Mouse (Mus musculus) embryonic facial prominence, embryonic 11.5 days (tissue): ENCODE data around the gene Nfe2l2. TPM values are rescaled to one million over a fixed set of nuclear protein-coding genes. Genes with fewer than 3 reads are reported as not detected.
"Not testable (repeated sequence)": the region's sequence is repeated elsewhere in the genome, so short reads cannot be mapped to it uniquely, and the experiment has no call there.

Experiments
- ATAC-seq: fragments of 200-750 bp; cut with Nextera tagmentation; replicated peaks from 2 replicates; pipeline ENCODE4 v1.8.0; 2017; ENCODE audit warnings: low read depth; ENCODE audit not compliant: insufficient number of reproducible peaks, low FRiP score, low TSS enrichment
- DNase-seq: peaks from one replicate; pipeline ENCODE4 v3.0.0-alpha.2; 2015; ENCODE audit warnings: low spot score
- H3K27ac ChIP-seq: fragments of 300-500 bp; sonication (generic); replicated peaks from 2 replicates; pipeline ENCODE4 v1.5.1; 2014; ENCODE audit warnings: mild to moderate bottlenecking, low read depth, low read length, control low read depth
- H3K27me3 ChIP-seq: fragments of 300-500 bp; sonication (generic); 2 replicates; pipeline ENCODE4 v1.6.1; 2014; ENCODE audit warnings: mild to moderate bottlenecking, low read length, moderate library complexity, mixed read lengths; ENCODE audit not compliant: control insufficient read depth, insufficient read depth
- H3K36me3 ChIP-seq: fragments of 300-500 bp; sonication (generic); replicated peaks from 2 replicates; pipeline ENCODE4 v1.6.1; 2014; ENCODE audit warnings: low read depth, mild to moderate bottlenecking, low read length, moderate library complexity, mixed read lengths; ENCODE audit not compliant: control insufficient read depth, insufficient read depth
- H3K4me1 ChIP-seq: fragments of 300-500 bp; sonication (generic); 2 replicates; pipeline ENCODE4 v1.6.1; 2014; ENCODE audit warnings: low read length, mixed read lengths; ENCODE audit not compliant: control insufficient read depth, insufficient read depth
- H3K4me2 ChIP-seq: fragments of 300-500 bp; sonication (generic); 2 replicates; pipeline ENCODE4 v1.6.1; 2014; ENCODE audit warnings: low read depth, mild to moderate bottlenecking, control low read depth, low read length, moderate library complexity
- H3K4me3 ChIP-seq: fragments of 300-500 bp; sonication (generic); 2 replicates; pipeline ENCODE4 v1.5.1; 2014; ENCODE audit warnings: low read depth, low read length, control low read depth
- H3K9ac ChIP-seq: fragments of 300-500 bp; sonication (generic); replicated peaks from 2 replicates; pipeline ENCODE4 v1.6.1; 2014; ENCODE audit warnings: mild to moderate bottlenecking, control low read depth, low read length
- H3K9me3 ChIP-seq: fragments of 300-500 bp; sonication (generic); replicated peaks from 2 replicates; pipeline ENCODE4 v1.6.1; 2016; ENCODE audit warnings: mild to moderate bottlenecking, low read length, inconsistent platforms, mixed read lengths; ENCODE audit not compliant: control insufficient read depth
- WGBS: fragments of 180-500 bp; shearing (Covaris S2); extraction: QIAGEN DNeasy Blood & Tissue Kit; methylation state at CpG from one replicate; pipeline ENCODE4 v1.1.7; 2014; 5-methylcytosine and 5-hydroxymethylcytosine counted together
- polyA plus RNA-seq: library from polyadenylated mRNA; unstranded; fragments of >200 nt; fragmentation: Nextera tagmentation; extraction: Ambion mirVana; gene quantifications from 2 replicates; pipeline ENCODE4 v1.2.1, GENCODE M21; 2014

The Nfe2l2 gene
- polyA plus RNA-seq, 1 experiment from 2014 or later: 49.1 TPM

GRCm38 (mm10) chr2:75634431-75634830 lies 70.0 kb downstream of the Nfe2l2 start:
- ATAC-seq, H3K4me3 ChIP-seq, DNase-seq, H3K4me1 ChIP-seq, H3K27ac ChIP-seq, H3K9me3 ChIP-seq, H3K27me3 ChIP-seq, H3K4me2 ChIP-seq, H3K36me3 ChIP-seq, H3K9ac ChIP-seq: not testable (repeated sequence)
- 94% methylated on average over 14 of the region's 14 CpGs for WGBS

- Histone ChIP-seq H3K27ac (no peak overlapping the region), H3K4me2 (no peak overlapping the region), H3K9ac (no peak overlapping the region), H3K36me3 (no peaks in the 10 kb centered on the region), H3K4me3 (no peak overlapping the region), H3K4me1 (peaks cover 4% of the 10 kb centered on the region; the same call in 1 of the 2 replicates), H3K27me3 (no peaks in the 10 kb centered on the region), H3K9me3 (no peaks in the 10 kb centered on the region)
- whole genome bisulfite sequencing: 52% methylated on average over 5 of the region's 5 CpGs
- ATAC-seq: peak; percentile 48; the same call in 1 of the 2 replicates
- DNase-seq: peak; percentile 33
These were observed 70.7 kb downstream of the Nfe2l2 start for GRCm38 (mm10) chr2:75633784-75634183.

GRCm38 (mm10) chr2:75633381-75633780 lies 71.1 kb downstream of the Nfe2l2 start:
- no peak overlapping the region for H3K9ac ChIP-seq
- no peak overlapping the region for H3K4me2 ChIP-seq
- H3K36me3 ChIP-seq: no peaks in the 10 kb centered on the region
- no peaks in the 10 kb centered on the region for H3K27me3 ChIP-seq
- no peak for DNase-seq
- peaks cover 4% of the 10 kb centered on the region; the same call in 1 of the 2 replicates for H3K4me1 ChIP-seq
- WGBS: 74% methylated on average over 6 of the region's 6 CpGs
- no peaks in the 10 kb centered on the region for H3K9me3 ChIP-seq
- no peak for ATAC-seq
- no peak overlapping the region for H3K4me3 ChIP-seq
- no peak overlapping the region for H3K27ac ChIP-seq

GRCm38 (mm10) chr2:75632721-75633181 lies 71.7 kb downstream of the Nfe2l2 start:
- Histone ChIP-seq H3K36me3 (no peaks in the 10 kb centered on the region), H3K27me3 (no peaks in the 10 kb centered on the region), H3K9ac (no peak overlapping the region), H3K4me1 (peaks cover 4% of the 10 kb centered on the region; the same call in 1 of the 2 replicates), H3K9me3 (no peaks in the 10 kb centered on the region), H3K4me3 (no peak overlapping the region), H3K27ac (no peak overlapping the region), H3K4me2 (no peak overlapping the region)
- 87% methylated on average over 12 of the region's 12 CpGs for WGBS
- DNase-seq (no peak), ATAC-seq (no peak)

GRCm38 (mm10) chr2:75632043-75632442 lies 72.4 kb downstream of the Nfe2l2 start:
- no peak overlapping the region for H3K9ac ChIP-seq
- no peak overlapping the region for H3K4me2 ChIP-seq
- no peak for DNase-seq
- no peak for ATAC-seq
- no peak overlapping the region for H3K27ac ChIP-seq
- no peaks in the 10 kb centered on the region for H3K9me3 ChIP-seq
- no peaks in the 10 kb centered on the region for H3K27me3 ChIP-seq
- H3K4me3 ChIP-seq: no peak overlapping the region
- WGBS: 85% methylated on average over 6 of the region's 6 CpGs
- H3K36me3 ChIP-seq: no peaks in the 10 kb centered on the region
- peaks cover 4% of the 10 kb centered on the region; the same call in 1 of the 2 replicates for H3K4me1 ChIP-seq

- Histone ChIP-seq H3K9me3 (no peaks in the 10 kb centered on the region), H3K4me1 (peaks cover 4% of the 10 kb centered on the region; the same call in 1 of the 2 replicates), H3K4me2 (no peak overlapping the region), H3K27ac (no peak overlapping the region), H3K36me3 (no peaks in the 10 kb centered on the region), H3K27me3 (no peaks in the 10 kb centered on the region), H3K4me3 (no peak overlapping the region), H3K9ac (no peak overlapping the region)
- 77% methylated on average over 6 of the region's 6 CpGs for WGBS
- DNase-seq (no peak), ATAC-seq (no peak)
These were observed 73.0 kb downstream of the Nfe2l2 start for GRCm38 (mm10) chr2:75631421-75631820.

- Histone ChIP-seq H3K27me3 (no peaks in the 10 kb centered on the region), H3K4me3 (no peak overlapping the region), H3K27ac (no peak overlapping the region), H3K4me2 (no peak overlapping the region), H3K36me3 (no peaks in the 10 kb centered on the region), H3K4me1 (no peaks in the 10 kb centered on the region), H3K9ac (no peak overlapping the region), H3K9me3 (no peaks in the 10 kb centered on the region)
- ATAC-seq: no peak
- 87% methylated on average over 8 of the region's 8 CpGs for WGBS
- no peak for DNase-seq
These were observed 76.0 kb downstream of the Nfe2l2 start for GRCm38 (mm10) chr2:75628487-75628886.

- 85% methylated on average over 6 of the region's 6 CpGs for WGBS
- Histone ChIP-seq H3K4me1 (no peaks in the 10 kb centered on the region), H3K9ac (no peak overlapping the region), H3K27me3 (no peaks in the 10 kb centered on the region), H3K36me3 (no peaks in the 10 kb centered on the region), H3K4me3 (no peak overlapping the region), H3K27ac (no peak overlapping the region), H3K9me3 (no peaks in the 10 kb centered on the region), H3K4me2 (no peak overlapping the region)
- DNase-seq (no peak), ATAC-seq (no peak)
These were observed 77.6 kb downstream of the Nfe2l2 start for GRCm38 (mm10) chr2:75626597-75627440.
